Mouse (Mus musculus): ENCODE data around the gene Ythdf1.

The Ythdf1 gene

DNA sequence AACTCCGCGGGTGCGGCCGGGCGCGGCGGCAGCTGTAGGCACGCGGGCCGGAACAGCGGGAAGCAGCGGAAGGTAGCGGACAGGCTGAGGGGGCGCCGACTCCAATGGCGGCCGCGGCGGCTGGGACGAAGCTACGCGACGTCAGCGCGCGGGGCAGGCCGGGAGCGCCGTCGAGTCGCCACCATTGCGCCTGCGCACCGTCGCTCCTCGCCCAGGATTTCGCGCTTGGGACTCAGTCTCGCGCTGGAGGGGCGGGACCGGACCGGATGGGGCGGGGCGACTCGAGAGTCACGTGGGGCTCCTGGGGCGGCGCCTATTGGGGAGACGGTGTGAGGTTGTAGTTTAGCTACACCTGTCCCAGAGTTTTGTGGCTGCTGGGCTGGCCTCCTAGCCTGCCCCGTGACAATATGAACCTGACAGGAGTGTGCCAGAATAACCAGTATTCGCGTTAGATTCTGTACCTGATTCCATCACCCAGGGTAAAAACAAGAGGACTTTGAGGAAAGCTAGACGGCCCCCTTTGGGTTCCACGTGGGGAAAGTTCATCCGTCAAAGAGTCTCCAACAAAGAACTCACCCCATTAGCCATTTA is at the start of gene Ythdf1:
Gene Ythdf1, minus strand, starts transcription at position 140 of the 591 bp plus-strand sequence.
- peak; percentile 97 for DNase-seq (ENCODE audit: low read depth, low spot score)

DNA sequence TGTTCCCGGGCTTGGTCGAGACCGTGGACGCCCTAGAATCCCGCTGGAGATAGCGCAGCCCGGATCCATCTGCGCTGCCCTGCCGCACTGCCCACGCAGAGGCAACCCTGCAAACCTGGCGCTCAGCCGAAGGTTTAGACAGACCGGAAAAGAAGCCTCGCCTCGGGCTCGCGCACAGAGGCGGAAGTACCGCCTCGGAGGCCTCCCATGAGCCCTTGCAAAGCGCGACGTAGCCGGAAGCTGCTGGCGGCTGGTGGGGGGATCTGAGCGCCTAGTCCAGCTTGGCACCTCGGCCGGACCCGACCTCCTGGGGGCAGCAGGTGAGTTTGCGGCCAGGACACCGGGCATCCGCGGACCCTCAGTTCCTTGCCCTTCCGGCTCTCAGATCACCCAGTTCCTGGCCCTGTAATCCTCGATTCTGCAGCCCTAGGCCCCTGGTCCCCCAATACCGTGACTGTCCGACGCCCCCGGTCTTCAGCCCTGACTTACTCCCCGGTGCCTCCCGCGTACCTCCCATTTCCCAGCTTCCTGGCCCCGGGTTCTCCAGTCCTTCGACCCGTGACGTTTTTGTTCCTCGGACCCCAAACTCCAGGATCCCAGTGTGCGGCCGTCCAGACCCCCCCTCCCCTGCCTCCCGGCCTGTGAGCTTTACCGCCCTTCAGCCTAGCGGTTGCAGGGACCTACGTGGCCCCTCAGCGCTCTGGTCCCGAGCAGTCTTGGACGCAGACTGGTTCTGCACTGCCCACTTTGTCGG is 46.4 kb upstream of the Ythdf1 start, which contains the start of gene Arfgap1:
Gene Arfgap1, plus strand, starts transcription at position 216 of the 754 bp plus-strand sequence.
- peak; percentile 94 for DNase-seq (ENCODE audit: low read depth, low spot score)

DNA sequence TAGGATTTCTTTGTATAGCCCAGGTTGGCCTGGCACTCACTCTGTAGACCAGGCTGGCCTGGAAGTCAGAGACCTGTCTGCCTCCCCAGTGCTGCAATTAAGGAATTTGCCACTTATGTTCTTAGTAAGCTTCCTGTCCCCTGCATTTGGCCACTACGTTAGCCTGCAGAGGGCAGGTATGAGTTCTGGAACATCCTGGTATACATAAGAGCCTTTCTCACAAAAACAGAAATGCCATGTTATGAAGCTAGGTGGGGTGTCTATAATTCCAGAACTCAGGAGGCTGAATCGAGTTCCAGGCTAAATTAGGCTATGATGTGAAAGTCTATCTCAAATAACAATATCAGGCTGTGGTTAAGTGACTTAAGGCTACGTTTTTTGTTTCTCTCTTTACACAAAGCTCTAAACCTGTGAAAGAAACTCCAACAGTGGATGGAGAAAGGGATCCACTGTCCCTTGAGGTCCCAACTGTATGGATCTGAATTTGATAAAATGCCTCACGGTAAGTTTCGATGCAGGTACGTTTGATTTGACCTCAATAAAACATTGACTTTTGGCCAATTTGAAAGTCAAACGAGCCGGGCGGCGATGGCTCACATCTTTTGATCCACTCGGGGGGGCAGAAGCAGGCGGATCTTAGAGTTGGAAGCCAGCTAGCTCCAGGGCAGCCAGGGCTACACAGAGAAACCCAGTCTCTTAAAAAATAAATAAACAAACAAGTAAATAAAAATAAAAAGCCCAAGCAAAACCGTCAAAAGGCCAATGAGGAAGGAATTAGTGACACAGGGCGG is 45.5 kb upstream of the Ythdf1 start:
- peak; percentile 68 for DNase-seq (ENCODE audit: low read depth, low spot score)

DNA sequence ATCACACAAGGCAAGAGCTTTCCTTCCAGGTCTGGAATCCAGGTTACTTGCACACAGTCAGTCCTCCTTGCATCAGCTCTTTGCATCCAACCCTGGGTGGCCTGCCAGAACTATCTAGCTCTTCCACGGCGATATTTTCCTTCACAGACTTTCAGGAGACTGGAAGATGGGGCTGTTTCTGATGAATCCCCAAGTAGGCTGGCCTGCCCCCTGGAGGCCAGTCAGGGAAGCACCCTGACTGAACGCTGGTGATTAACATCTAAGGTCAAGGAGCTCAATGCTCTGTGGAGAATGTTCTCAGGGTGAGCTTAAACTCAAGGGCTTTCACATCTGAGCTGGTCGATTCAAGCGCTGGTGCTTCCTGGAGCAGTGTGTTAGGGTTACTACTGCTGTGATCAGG is 43.2 kb upstream of the Ythdf1 start:
- peak; percentile 76 for DNase-seq (ENCODE audit: low read depth, low spot score)

DNA sequence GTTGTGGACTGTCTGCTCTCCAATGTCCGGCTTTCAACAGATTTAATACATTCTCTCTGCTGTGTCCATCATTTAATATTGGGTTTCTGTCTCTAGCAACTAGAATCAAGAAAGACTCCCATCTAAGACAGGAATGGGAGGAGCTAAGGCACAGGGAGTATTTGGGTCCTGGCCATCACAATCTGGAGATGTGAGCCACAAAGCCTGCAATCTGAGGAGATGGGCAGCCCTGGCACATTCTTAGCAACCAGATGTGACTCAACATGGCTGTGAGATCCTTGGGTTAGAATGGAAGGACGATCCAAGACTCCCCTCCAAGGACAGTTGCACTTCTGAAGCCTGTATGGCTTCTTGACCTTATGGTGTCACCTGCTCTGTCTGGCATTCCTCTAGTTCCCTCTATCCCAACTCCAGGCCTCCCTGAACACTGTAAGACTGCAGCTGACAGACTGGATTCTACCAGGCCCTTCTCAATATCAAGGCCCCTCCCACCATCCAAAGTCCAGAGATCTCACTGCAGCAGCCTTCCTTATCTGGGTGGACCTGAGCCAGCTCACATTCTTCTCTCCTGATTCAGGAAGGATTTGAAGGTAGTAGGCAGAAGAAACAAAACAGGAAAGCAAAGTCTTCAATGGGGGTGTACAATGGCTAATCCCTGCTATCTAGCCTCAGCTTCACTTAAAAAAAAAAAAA is 42.0 kb upstream of the Ythdf1 start:
- DNase-seq (ENCODE audit: low read depth, low spot score), result no peak

DNA sequence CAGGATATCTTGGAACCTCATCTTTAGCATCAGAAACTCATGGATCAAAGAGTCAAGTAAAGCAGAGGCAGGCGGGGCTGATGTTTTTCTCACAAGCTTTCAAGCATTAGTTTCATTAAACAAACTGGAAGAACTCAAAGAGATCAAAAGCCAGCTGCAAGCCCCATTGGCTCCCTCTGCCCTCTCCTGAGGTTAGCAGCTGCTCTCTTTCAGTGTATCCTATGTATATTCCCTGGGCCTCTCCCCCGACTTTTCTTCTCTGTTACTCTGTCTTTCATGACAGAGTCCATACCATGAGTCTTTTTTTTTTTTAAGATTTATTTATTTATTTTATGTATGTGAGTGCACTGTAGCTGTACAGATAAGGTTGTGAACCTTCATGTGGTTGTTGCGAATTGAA is 39.4 kb upstream of the Ythdf1 start:
- DNase-seq (ENCODE audit: low read depth, low spot score), result no peak

DNA sequence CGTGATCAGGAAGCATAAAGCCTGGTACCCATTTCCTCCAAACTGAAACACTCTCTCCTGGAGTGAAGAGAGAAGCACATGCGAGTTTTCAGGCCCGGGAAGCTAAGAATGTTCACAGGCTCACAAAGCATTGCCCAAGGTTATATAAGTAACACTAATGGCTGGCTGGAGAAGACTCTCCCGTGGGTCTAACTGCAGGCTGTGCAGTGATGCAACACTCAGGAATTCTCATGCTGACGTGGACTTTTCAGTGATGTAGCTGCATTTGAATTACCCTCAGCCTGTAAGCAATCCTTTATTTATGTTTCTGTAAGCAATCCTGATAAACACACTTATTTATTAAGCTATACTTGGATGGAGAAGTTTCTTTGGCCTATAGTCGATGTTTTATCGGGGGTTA is 38.9 kb upstream of the Ythdf1 start:
- no peak for DNase-seq (ENCODE audit: low read depth, low spot score)

DNA sequence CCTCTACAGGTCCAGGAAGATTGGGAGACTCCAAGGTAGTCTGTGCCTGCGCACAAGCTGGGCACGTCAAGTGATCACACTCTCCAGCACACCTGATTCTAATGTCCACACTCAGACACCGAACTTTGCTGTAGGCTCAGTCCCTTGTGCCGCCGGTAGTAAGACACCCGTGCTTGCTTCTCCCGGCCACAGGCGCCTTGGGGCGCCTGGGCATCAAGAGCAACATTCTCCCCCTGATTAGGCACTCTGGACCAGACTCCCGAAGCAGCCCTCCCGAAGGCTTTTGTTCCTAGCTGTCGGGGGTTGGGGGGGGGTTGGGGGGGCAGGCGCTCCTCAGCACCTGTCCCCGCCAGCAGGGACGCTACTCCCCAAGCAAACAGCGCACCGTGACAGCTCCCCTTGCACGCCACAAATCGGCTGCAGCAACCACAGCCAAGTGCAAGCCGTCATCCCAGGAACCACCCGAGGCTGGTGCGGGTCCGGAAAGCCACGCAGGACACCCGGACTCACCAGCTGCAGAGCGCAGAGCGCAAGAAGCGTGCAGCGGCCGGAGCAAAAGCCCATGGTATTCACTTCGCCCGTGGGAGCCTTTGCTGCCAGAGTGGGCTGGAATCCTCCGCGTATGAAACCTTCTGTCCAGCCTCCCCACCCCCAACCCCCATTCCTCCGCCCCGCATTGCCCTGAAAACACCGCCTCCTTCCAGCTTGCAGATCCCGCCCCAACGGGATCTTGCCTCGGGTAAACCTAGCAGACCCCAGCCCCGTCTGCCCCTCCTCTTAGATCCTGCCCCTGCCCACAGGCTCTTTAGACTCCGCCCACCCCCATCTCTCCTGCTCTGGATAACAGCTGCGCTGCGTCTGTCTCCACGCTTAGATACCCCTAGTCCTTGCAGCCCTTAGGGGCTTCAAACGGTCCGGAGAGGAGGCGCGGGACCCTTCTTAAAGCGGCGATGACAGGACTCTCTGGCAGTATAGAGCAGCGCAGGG is 33.6 kb upstream of the Ythdf1 start, which contains the start of gene Nkain4:
Gene Nkain4, minus strand, starts transcription at position 639 of the 987 bp plus-strand sequence.
- DNase-seq (ENCODE audit: low read depth, low spot score), result no peak

DNA sequence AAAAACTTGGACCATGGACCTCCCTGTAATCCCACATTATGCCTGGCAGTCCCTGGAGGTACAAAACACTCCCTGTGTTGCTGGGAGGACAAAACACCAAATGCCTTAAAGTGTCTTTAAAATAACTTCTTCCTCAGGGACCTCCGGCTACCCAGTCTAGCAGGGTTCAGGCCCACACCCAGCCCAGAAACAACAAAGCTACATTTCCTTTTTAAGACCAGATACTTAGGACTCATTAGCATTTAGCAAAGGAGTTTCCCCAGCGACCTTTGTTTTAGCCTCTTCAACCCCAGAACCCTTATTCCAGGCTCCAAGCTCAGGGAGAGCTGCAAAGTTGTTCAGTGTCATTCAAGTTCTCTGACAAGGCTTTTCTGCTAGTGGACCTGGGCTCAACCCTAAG is 32.9 kb upstream of the Ythdf1 start:
- no peak for DNase-seq (ENCODE audit: low read depth, low spot score)

DNA sequence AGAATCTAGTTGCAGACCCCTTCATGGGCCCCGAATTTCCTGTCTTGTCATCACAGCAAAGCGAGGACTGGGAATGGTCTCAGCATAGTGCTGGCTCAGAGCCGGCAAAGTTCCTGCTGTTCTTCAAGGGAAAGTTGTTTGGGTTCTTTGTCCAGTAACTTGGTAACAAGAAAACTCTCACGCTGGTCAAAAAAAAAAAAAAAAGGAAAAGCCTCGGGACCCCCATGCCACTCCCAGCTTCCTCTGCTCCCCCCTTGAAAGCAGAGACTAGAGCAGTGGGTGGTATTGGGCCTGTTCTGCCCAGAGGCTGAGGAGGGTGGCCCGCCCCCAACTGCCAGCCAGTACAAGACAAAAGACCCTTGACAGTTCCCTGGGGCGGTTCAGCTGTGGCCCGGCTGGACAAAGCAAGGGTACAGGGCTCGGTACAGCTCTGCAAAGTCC is 32.0 kb upstream of the Ythdf1 start:
- DNase-seq (ENCODE audit: low read depth, low spot score), result no peak

DNA sequence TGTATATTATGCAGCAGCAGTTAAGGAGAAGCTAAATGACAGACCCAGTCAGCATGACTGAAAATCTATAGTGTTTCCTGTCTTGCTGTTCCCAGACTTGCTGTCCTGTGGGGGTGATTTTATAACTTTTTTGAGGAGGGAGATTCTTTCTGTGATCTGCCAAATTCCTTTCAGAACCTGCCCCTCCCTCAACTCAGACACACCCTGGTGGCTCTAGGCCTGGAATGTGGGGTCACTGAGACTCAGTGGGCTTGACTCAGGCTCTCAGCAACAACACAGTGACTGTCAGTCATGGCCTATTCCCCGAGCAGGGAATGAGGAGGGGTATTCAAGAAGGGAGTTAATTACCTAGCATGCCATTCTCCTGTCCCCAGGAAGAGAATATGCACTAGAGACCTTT is 29.2 kb upstream of the Ythdf1 start:
- no peak for DNase-seq (ENCODE audit: low read depth, low spot score)

DNA sequence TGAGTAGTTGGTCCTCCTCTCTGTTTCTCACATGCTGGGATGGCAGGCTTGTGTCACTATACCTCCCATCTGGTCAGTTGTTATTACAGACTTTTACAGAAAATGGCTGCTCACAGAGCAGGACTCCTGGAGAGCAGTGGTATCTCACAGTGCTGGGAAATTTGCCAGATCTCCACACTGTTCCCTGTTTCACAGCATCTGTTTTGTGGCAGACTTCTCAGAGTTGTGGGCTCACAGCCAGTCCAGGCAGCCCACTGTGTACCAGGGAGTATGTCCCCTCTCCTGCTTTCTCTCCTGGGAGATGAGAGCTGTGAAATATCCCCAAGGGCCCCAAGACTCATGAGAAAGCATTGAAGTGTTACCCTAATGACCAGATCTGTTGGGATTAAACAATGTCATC is 21.1 kb upstream of the Ythdf1 start:
- DNase-seq (ENCODE audit: low read depth, low spot score), result no peak

DNA sequence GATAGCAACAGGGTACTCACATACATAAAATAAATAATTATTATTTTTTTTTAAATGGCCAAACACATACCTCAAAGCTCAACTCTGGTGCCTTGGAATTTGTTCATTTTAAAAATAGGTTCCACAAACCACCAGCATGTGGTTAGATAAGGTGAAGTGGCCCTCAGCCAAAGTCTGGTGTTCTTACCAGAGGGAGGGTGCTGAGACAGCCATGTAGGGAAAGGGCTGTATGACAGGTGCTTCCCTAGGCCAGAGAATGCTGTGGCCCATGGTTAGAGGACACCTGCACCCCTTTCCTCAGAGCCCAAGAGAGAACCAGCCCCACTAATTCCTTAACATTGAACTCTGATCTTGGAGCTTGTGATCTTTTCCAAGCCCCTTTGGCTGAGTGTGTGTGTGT is 19.4 kb upstream of the Ythdf1 start:
- no peak for DNase-seq (ENCODE audit: low read depth, low spot score)

DNA sequence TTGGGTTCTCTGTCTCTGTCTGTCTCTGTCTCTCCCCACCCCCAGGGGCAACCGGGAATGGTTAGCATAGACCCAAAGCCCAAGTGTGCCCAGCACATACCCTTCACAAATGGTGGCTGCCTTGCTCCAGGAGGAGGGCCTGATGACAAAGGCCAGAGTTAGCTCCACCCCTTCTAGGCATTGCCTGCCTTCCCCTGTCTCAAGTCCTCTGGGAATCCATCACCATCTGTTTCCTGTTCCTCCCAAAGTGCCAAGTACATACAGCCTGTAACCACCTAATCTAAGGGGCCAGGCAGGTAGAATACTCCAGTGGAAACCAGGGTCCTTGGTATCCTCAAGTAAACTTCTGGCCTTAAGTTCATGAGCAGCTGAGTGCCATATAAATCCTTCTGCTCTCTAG is 11.7 kb upstream of the Ythdf1 start:
- DNase-seq (ENCODE audit: low read depth, low spot score), result no peak

DNA sequence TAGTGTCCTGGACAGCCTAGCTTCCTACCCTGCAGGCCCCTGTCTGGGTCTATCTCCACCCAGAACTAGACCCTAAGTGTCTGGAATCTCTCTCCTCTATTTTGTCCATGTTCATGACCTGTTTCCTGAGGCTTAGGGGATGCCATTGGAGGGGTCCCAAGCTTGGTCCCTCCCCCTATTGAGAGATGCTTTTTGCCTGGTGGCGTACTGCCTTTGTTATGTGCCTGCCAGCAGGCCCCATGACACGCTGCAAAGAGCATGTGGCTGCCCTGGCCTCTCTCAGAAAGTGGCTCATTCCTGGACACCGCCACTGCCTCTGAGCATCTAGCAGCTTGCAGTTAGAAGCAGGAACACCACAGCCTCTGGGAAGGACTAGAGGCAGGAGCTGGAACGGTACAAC is 8.0 kb upstream of the Ythdf1 start, which contains the start of gene Birc7:
Gene Birc7, plus strand, starts transcription at position 301 of the 400 bp plus-strand sequence.
- no peak for DNase-seq (ENCODE audit: low read depth, low spot score)

DNA sequence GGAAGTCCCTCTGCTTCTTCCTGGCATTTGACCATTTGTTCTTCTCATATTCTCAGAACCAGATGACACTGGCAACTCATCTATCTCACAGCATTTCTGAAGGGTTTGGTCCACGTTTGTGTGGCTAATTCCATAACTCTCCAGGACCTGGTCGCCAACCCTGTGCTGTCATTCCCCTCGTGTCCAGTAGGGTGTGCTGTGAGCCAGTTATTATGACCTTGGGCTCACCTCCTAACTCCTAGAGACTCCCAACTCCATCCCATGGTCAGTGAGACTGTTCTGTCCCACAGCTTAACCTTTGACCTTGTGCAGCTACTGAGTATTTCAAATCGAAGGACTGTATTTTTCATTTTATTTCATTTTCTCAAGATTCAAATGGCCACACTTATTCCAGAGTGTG is 4.4 kb upstream of the Ythdf1 start:
- DNase-seq (ENCODE audit: low read depth, low spot score), result peak; percentile 61

DNA sequence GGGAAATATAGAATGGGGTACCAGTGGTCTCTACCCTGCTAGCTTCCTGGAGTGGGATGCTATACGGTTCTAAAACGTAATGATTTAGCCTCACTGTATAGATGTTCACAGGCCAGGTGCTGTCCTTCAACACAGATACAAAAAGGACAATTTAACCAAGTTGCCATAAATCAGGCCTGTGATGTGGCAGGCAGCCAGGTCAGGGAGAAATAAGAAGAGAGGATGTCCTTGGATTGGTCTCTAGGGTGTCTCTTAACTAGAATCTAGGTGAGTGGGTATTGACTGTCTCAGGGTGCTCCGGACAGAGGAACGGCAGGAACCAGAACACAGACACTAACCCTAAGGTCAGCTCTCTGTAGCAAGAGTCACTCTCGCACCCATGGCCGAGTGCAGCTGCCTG is 2.0 kb upstream of the Ythdf1 start:
- no peak for DNase-seq (ENCODE audit: low read depth, low spot score)

DNA sequence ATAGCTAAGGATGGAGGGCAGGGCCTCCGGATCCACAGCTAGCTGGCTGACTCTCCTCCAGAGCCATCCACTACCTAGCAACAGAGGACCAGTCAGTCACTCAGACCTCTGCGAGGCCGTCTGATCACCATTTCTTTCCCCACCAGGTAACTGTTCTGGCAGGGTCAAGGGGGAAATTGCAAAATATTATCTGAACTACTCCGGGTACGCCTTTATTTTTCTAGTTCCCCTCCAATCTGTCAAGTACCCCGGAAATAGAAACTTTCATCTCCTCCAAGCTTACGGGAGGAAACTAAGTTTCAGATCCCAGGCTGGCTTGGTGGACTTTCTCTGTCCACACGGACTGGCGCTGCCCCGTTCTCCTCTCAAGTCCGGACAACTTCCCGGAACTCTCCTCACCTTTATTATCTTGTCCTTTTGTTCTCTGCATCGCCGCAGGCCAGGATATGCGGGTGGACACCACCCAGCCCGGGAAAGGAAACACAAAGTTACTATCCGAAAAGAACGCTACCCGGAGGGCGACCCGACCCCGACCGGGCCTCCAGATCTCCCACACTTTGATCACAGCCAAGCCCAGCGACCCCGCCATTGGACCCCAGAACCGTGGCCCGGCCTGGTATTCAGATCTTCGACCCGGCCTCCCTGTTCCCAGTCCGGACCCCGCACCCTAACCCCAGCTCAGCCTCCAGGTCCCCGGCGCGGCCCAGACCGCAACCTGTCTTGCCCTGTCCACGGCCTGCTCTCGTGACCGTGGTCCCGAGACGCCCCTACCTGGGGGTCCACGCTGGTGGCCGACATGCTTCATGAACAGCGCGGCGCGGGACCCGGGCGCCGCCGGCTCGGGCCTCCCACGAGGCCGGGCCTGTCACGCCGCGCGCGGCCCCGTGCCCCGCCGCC is 588 bp downstream of the Ythdf1 start:
- DNase-seq (ENCODE audit: low read depth, low spot score), result no peak

DNA sequence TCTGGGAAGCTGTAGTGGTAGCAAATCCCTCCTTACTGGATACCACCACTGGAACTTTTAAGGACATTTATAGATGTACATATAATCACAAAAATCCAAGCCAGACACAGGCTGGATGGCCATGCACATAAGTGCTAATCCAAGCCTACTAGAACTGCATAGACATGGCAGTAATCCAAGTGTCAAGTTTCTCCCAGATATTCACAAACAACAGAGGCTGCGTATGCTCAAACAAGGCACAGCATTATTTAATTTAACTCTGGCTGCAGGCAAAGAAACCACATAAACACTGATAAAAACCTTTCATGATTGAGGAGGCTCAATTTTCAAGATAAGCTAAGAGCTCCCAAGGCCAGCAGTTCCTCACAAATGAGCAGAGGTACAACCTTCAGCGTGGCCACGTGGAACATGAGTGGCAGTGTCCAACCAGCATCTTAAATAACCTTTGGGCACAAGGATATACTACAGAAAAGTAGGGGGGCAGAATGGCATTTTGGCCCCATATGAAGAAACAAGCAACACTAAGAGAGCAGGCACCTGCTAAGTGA is 4.8 kb downstream of the Ythdf1 start:
- no peak for DNase-seq (ENCODE audit: low read depth, low spot score)

Data from CD4-positive helper T cell, adult 2 months (primary cell).